Mouse (Mus musculus): ENCODE measurements at regions not wholly inside any gene's neighbourhood (a gene's known extent, or its start where the extent isn't known, plus 50 kb on each side); places are given as distances from the start of the nearest gene placed in this dataset.

GRCm38 (mm10) chr15:57568006-57568630 lies 90.7 kb upstream of the Slc22a22 start:
- no peak for ATAC-seq
- no peak overlapping the region for H3K27ac ChIP-seq (ENCODE audit: low read depth)
- WGBS (ENCODE audit: insufficient replicate concordance), result 74% methylated on average over 5 of the region's 5 CpGs

GRCm38 (mm10) chr15:57547154-57547553 lies 69.7 kb upstream of the Slc22a22 start:
- Histone ChIP-seq H3K36me3 (replicated peaks; ENCODE audit: insufficient read depth, low read length) (no peaks in the 10 kb centered on the region), H3K27me3 (ENCODE audit: insufficient read depth, low read length) (no peaks in the 10 kb centered on the region), H3K9me3 (ENCODE audit: low read length) (no peaks in the 10 kb centered on the region), H3K27ac (ENCODE audit: low read depth) (no peak overlapping the region), H3K4me3 (ENCODE audit: low read depth, low read length) (no peak overlapping the region), H3K4me1 (ENCODE audit: insufficient read depth) (no peaks in the 10 kb centered on the region), H3K9ac (replicated peaks) (no peak overlapping the region), H3K4me2 (ENCODE audit: low read depth, low read length) (no peak overlapping the region)
- TF ChIP-seq EP300 (IDR thresholded peaks at IDR 0.05; ENCODE audit: low read depth) (no peak), CTCF (IDR thresholded peaks at IDR 0.05; ENCODE audit: low read depth) (no peak)
- ATAC-seq, result no peak
- WGBS (ENCODE audit: insufficient replicate concordance), result 56% methylated on average over 2 of the region's 2 CpGs
- DNase-seq, result no peak

More at GRCm38 (mm10) chr15:57568006-57568630, 90.7 kb upstream of the Slc22a22 start:
- H3K36me3 ChIP-seq (replicated peaks; ENCODE audit: insufficient read depth, low read length), result no peaks in the 10 kb centered on the region
- no peaks in the 10 kb centered on the region for H3K9me3 ChIP-seq (ENCODE audit: low read length)
- H3K4me3 ChIP-seq (ENCODE audit: low read depth, low read length), result no peak overlapping the region
- no peak overlapping the region for H3K4me2 ChIP-seq (ENCODE audit: low read depth, low read length)
- H3K27me3 ChIP-seq (ENCODE audit: insufficient read depth, low read length), result no peaks in the 10 kb centered on the region
- DNase-seq, result no peak
- TF ChIP-seq CTCF (IDR thresholded peaks at IDR 0.05; ENCODE audit: low read depth) (no peak), EP300 (IDR thresholded peaks at IDR 0.05; ENCODE audit: low read depth) (no peak)
- no peak overlapping the region for H3K9ac ChIP-seq (replicated peaks)
- H3K4me1 ChIP-seq (ENCODE audit: insufficient read depth), result no peaks in the 10 kb centered on the region

GRCm38 (mm10) chr15:57545141-57545540 lies 67.7 kb upstream of the Slc22a22 start:
- no peak overlapping the region for H3K4me2 ChIP-seq (ENCODE audit: low read depth, low read length)
- TF ChIP-seq EP300 (IDR thresholded peaks at IDR 0.05; ENCODE audit: low read depth) (no peak), CTCF (IDR thresholded peaks at IDR 0.05; ENCODE audit: low read depth) (no peak)
- ATAC-seq (no peak), DNase-seq (no peak)
- H3K9ac ChIP-seq (replicated peaks), result no peak overlapping the region
- H3K27me3 ChIP-seq (ENCODE audit: insufficient read depth, low read length), result no peaks in the 10 kb centered on the region
- H3K4me1 ChIP-seq (ENCODE audit: insufficient read depth), result no peaks in the 10 kb centered on the region
- H3K9me3 ChIP-seq (ENCODE audit: low read length), result no peaks in the 10 kb centered on the region
- no peak overlapping the region for H3K4me3 ChIP-seq (ENCODE audit: low read depth, low read length)
- 81% methylated on average over 4 of the region's 4 CpGs for WGBS (ENCODE audit: insufficient replicate concordance)
- H3K27ac ChIP-seq (ENCODE audit: low read depth), result no peak overlapping the region
- no peaks in the 10 kb centered on the region for H3K36me3 ChIP-seq (replicated peaks; ENCODE audit: insufficient read depth, low read length)

- H3K4me2 ChIP-seq (ENCODE audit: low read depth, low read length), result no peak overlapping the region
- H3K4me3 ChIP-seq (ENCODE audit: low read depth, low read length), result no peak overlapping the region
- no peaks in the 10 kb centered on the region for H3K9me3 ChIP-seq (ENCODE audit: low read length)
- H3K9ac ChIP-seq (replicated peaks), result no peak overlapping the region
- DNase-seq, result no peak
- peak; percentile 29 for TF ChIP-seq CTCF (IDR thresholded peaks at IDR 0.05; ENCODE audit: low read depth)
- TF ChIP-seq EP300 (IDR thresholded peaks at IDR 0.05; ENCODE audit: low read depth), result no peak
- WGBS (ENCODE audit: insufficient replicate concordance), result 55% methylated on average over 3 of the region's 3 CpGs
- no peaks in the 10 kb centered on the region for H3K4me1 ChIP-seq (ENCODE audit: insufficient read depth)
- H3K36me3 ChIP-seq (replicated peaks; ENCODE audit: insufficient read depth, low read length), result no peaks in the 10 kb centered on the region
- H3K27me3 ChIP-seq (ENCODE audit: insufficient read depth, low read length), result no peaks in the 10 kb centered on the region
- ATAC-seq, result no peak
- no peak overlapping the region for H3K27ac ChIP-seq (ENCODE audit: low read depth)
Observed at GRCm38 (mm10) chr15:57543985-57544384, 66.6 kb upstream of the Slc22a22 start.

GRCm38 (mm10) chr15:57542630-57543029 lies 65.2 kb upstream of the Slc22a22 start:
- no peaks in the 10 kb centered on the region for H3K36me3 ChIP-seq (replicated peaks; ENCODE audit: insufficient read depth, low read length)
- H3K4me1 ChIP-seq (ENCODE audit: insufficient read depth), result no peaks in the 10 kb centered on the region
- no peak overlapping the region for H3K4me2 ChIP-seq (ENCODE audit: low read depth, low read length)
- H3K27me3 ChIP-seq (ENCODE audit: insufficient read depth, low read length), result no peaks in the 10 kb centered on the region
- 34% methylated on average over 3 of the region's 3 CpGs for WGBS (ENCODE audit: insufficient replicate concordance)
- TF ChIP-seq CTCF (IDR thresholded peaks at IDR 0.05; ENCODE audit: low read depth), result no peak
- no peak for TF ChIP-seq EP300 (IDR thresholded peaks at IDR 0.05; ENCODE audit: low read depth)
- H3K4me3 ChIP-seq (ENCODE audit: low read depth, low read length), result no peak overlapping the region
- no peak overlapping the region for H3K9ac ChIP-seq (replicated peaks)
- no peak overlapping the region for H3K27ac ChIP-seq (ENCODE audit: low read depth)
- DNase-seq, result no peak
- no peaks in the 10 kb centered on the region for H3K9me3 ChIP-seq (ENCODE audit: low read length)
- no peak for ATAC-seq

GRCm38 (mm10) chr15:57535514-57535913 lies 58.1 kb upstream of the Slc22a22 start:
- Histone ChIP-seq H3K4me1 (ENCODE audit: insufficient read depth) (no peaks in the 10 kb centered on the region), H3K27ac (ENCODE audit: low read depth) (no peak overlapping the region), H3K27me3 (ENCODE audit: insufficient read depth, low read length) (no peaks in the 10 kb centered on the region), H3K9me3 (ENCODE audit: low read length) (no peaks in the 10 kb centered on the region), H3K36me3 (replicated peaks; ENCODE audit: insufficient read depth, low read length) (no peaks in the 10 kb centered on the region), H3K4me2 (ENCODE audit: low read depth, low read length) (no peak overlapping the region), H3K9ac (replicated peaks) (no peak overlapping the region), H3K4me3 (ENCODE audit: low read depth, low read length) (no peak overlapping the region)
- WGBS (ENCODE audit: insufficient replicate concordance), result 57% methylated on average over 2 of the region's 2 CpGs
- DNase-seq (no peak), ATAC-seq (no peak)
- TF ChIP-seq CTCF (IDR thresholded peaks at IDR 0.05; ENCODE audit: low read depth), result no peak
- TF ChIP-seq EP300 (IDR thresholded peaks at IDR 0.05; ENCODE audit: low read depth), result no peak
